Mouse (Mus musculus) embryonic facial prominence, embryonic 14.5 days (tissue): ENCODE data around the gene Tmem81. TPM values are rescaled to one million over a fixed set of nuclear protein-coding genes. Genes with fewer than 3 reads are reported as not detected.
A peak's percentile ranks its signal among the peaks of the same experiment; 100 is the strongest.

Source experiments
- ATAC-seq: fragments of 200-750 bp; cut with Nextera tagmentation; 2 replicates; pipeline ENCODE4 v1.8.0; 2017; ENCODE audit warnings: low read depth, moderate number of reproducible peaks, moderate TSS enrichment
- DNase-seq: peaks from one replicate; pipeline ENCODE4 v3.0.0-alpha.2; 2015; ENCODE audit warnings: low spot score
- H3K27ac ChIP-seq: fragments of 300-500 bp; sonication (generic); replicated peaks from 2 replicates; pipeline ENCODE4 v1.5.1; 2014; ENCODE audit warnings: low read depth, mild to moderate bottlenecking, low read length, moderate library complexity
- H3K27me3 ChIP-seq: fragments of 300-500 bp; sonication (generic); replicated peaks from 2 replicates; pipeline ENCODE4 v1.6.1; 2014; ENCODE audit warnings: low read length; ENCODE audit not compliant: control insufficient read depth, insufficient read depth
- H3K36me3 ChIP-seq: fragments of 300-500 bp; sonication (generic); 2 replicates; pipeline ENCODE4 v1.6.1; 2014; ENCODE audit warnings: low read length, mixed read lengths; ENCODE audit not compliant: control insufficient read depth, insufficient read depth
- H3K4me1 ChIP-seq: fragments of 300-500 bp; sonication (generic); 2 replicates; pipeline ENCODE4 v1.6.1; 2014; ENCODE audit warnings: antibody characterized with exemption, low read length; ENCODE audit not compliant: control insufficient read depth, insufficient read depth
- H3K4me2 ChIP-seq: fragments of 300-500 bp; sonication (generic); 2 replicates; pipeline ENCODE4 v1.6.1; 2014; ENCODE audit warnings: low read depth, mild to moderate bottlenecking, low read length, moderate library complexity, mixed read lengths
- H3K4me3 ChIP-seq: fragments of 300-500 bp; sonication (generic); 2 replicates; pipeline ENCODE4 v1.5.1; 2014; ENCODE audit warnings: low read depth, mild to moderate bottlenecking, low read length
- H3K9ac ChIP-seq: fragments of 300-500 bp; sonication (generic); 2 replicates; pipeline ENCODE4 v1.6.1; 2014; ENCODE audit warnings: low read depth, mild to moderate bottlenecking, low read length, moderate library complexity, mixed read lengths
- H3K9me3 ChIP-seq: fragments of 300-500 bp; sonication (generic); 2 replicates; pipeline ENCODE4 v1.6.1; 2016; ENCODE audit warnings: low read length; ENCODE audit not compliant: control insufficient read depth
- WGBS: fragments of 180-500 bp; shearing (Covaris S2); extraction: QIAGEN DNeasy Blood & Tissue Kit; methylation state at CpG from one replicate; pipeline ENCODE4 v1.1.7; 2014; 5-methylcytosine and 5-hydroxymethylcytosine counted together
- polyA plus RNA-seq: library from polyadenylated mRNA; unstranded; fragments of >200 nt; fragmentation: Nextera tagmentation; extraction: Ambion mirVana; gene quantifications from 2 replicates; pipeline ENCODE4 v1.2.1, GENCODE M21; 2014

Gene Tmem81
- polyA plus RNA-seq, 1 experiment from 2014 or later, result 1.8 TPM

DNA sequence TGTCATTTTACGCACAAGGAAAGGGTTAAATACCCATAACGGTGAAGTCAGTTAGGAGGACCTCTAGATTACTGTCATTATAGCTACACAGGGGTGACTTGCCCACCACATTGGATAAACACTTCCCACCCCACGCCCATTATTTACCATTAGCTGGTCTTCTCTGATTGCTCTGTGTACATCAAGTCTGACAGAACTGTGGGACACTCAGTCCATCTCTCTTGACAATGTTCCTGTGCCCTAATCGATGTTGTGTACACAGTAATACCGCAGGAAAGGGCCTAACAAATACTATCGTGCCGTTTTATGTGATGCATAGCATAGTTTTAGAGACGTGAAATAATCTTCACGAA, 29.5 kb upstream of the Tmem81 start:
- peaks cover 18% of the 10 kb centered on the region for H3K4me1 ChIP-seq
- H3K27me3 ChIP-seq, result no peaks in the 10 kb centered on the region
- H3K36me3 ChIP-seq, result no peaks in the 10 kb centered on the region
- peak overlapping the region; percentile 85 for H3K4me2 ChIP-seq
- 4% methylated on average over 9 of the region's 9 CpGs for WGBS
- peak overlapping the region; percentile 84 for H3K9ac ChIP-seq
- H3K9me3 ChIP-seq, result no peaks in the 10 kb centered on the region
- peak; percentile 7 for DNase-seq
- ATAC-seq, result peak; percentile 53
- peak overlapping the region; percentile 61 for H3K4me3 ChIP-seq
- peak overlapping the region; percentile 35 for H3K27ac ChIP-seq

DNA sequence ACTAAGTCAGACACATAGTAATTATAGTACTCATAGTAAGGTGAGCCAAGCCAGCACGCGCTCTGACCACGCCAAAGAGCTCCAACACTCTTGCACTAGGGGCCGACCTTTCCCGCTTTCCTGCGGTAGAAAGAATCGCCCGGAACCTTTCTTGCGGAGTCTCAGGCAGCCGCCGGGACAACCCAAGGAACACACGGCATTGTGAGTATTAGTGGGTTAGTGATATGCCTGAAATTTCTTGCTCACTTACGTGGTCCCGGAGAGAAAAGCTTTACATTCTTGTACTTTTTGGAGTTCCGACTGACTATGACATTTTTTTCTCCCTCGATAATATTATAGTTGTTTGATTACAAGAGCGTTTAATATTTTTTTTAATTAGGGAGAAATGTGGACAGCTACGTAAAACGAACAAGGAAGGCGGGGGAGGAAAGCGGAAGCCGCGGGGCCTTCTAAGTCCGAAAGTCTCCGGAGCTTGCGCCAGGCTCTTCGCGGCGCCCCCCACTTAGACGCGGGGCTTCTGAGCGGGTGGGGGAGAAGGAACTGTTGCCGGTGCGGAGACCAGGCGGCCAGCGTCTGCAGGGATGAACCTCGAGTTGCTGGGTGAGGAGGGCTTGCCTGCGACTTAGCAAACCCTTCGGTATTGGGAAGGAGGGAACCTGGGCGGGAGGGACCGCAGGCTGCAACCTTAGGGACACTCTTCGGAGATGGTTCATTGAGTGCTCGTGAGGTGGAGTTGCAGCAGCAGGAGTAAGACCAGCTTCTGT, 28.9 kb upstream of the Tmem81 start, which contains the start of gene Rbbp5:
Gene Rbbp5 (plus strand): TSS at position 438 of the 764 bp plus-strand sequence.
- Histone ChIP-seq H3K27me3 (no peaks in the 10 kb centered on the region), H3K4me2 (peak within 1 kb of the TSS; percentile 85), H3K9ac (peak within 1 kb of the TSS; percentile 84), H3K36me3 (no peaks in the 10 kb centered on the region), H3K27ac (peak within 1 kb of the TSS; percentile 35), H3K9me3 (no peaks in the 10 kb centered on the region), H3K4me3 (peak within 1 kb of the TSS; percentile 61), H3K4me1 (peaks cover 18% of the 10 kb centered on the region)
- WGBS, result under 1% methylated on average over 43 of the region's 43 CpGs
- peak; percentile 93 for ATAC-seq
- peak; percentile 95 for DNase-seq

DNA sequence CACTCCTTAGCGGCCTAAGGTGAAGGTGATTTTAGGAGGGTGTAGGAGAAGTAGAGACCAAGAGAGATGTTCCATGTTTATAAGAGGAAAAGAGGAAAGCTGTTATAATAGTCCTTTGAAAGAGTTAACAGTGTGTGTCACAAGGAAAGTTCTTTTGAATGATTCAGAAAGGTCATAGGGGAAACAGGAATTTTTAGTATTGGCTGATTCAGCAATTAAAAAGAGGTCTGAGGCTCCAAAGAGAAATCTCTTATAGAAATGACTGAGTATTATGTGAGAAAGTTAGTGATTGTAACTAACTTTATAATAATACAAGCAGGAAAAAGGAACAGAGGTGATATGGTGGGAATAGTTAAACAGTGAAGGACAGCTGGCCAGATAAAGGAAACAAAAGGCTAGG, 26.6 kb upstream of the Tmem81 start:
- Histone ChIP-seq H3K4me1 (peaks cover 18% of the 10 kb centered on the region), H3K27me3 (no peaks in the 10 kb centered on the region), H3K4me3 (no peak overlapping the region), H3K9ac (no peak overlapping the region), H3K36me3 (peaks cover under 1% of the 10 kb centered on the region; the same call in 1 of the 2 replicates), H3K27ac (no peak overlapping the region), H3K9me3 (no peaks in the 10 kb centered on the region), H3K4me2 (no peak overlapping the region)
- no peak for ATAC-seq
- WGBS, result 70% methylated on average over 1 of the region's 1 CpGs
- no peak for DNase-seq

DNA sequence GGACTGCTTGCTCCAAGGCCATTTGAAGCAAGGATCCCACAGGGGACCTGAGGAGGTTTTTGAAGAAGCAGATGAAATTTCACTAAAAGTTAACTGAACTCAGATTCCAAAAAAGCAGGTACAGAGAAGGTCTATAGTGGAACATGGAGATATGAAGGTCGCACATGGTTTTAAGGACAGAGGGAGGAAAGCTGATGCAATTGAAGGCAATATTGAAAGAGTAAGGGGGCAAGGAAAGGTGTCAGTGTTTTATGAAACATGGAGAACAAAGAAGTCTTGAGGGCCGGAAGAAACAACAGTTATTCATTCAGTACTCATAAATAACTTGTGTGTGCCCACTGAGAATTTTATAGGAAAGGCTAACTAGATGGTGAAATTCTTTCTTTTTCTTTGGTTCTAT, 24.4 kb upstream of the Tmem81 start:
- H3K27ac ChIP-seq, result no peak overlapping the region
- no peak overlapping the region for H3K4me2 ChIP-seq
- no peak overlapping the region for H3K9ac ChIP-seq
- peaks cover 21% of the 10 kb centered on the region for H3K36me3 ChIP-seq
- ATAC-seq, result no peak
- 95% methylated on average over 2 of the region's 2 CpGs for WGBS
- H3K27me3 ChIP-seq, result no peaks in the 10 kb centered on the region
- peaks cover 11% of the 10 kb centered on the region for H3K4me1 ChIP-seq
- no peak for DNase-seq
- H3K9me3 ChIP-seq, result no peaks in the 10 kb centered on the region
- no peak overlapping the region for H3K4me3 ChIP-seq

DNA sequence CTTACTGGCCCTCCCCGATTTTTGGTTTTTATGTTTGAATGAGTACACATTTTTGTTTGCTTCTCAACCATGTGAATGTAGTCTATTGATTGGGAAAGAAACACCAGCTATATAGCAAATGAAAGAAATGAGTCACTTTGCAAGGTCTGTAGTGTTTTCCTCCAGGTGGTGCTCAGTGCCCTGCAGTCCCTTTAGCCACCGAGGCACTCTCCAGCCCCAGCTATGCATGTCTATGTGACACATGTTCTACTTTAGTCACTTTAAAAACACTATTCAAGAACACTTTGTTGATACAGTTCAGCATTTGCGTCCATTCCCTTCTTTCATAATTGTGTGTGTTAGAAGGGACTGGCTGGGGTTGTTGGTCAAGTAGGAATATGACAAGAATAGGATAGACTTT, 22.8 kb upstream of the Tmem81 start:
- ATAC-seq, result no peak
- Histone ChIP-seq H3K27me3 (no peaks in the 10 kb centered on the region), H3K36me3 (peaks cover 33% of the 10 kb centered on the region), H3K4me1 (peaks cover 7% of the 10 kb centered on the region), H3K9ac (no peak overlapping the region), H3K9me3 (no peaks in the 10 kb centered on the region), H3K27ac (no peak overlapping the region), H3K4me2 (no peak overlapping the region), H3K4me3 (no peak overlapping the region)
- DNase-seq, result no peak
- WGBS, result 88% methylated on average over 3 of the region's 3 CpGs

DNA sequence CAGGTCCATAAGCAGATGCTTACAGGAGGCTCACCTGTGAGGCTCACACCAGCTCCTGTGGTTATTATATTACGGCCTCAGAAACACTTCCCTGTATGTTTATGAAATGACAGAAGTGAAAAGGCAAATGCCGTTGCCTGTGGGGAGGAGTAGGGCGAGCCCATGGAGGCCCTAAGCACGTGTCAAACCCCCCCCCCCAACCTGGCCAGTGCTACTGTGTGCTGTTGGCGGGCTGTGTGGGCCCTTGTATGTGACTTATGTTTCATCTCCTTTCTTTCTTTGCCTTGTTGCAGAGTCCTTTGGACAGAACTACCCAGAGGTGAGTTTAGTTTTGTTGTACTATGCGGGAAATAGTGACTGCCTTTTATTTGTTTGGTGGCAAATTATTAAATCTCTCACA, 22.3 kb upstream of the Tmem81 start:
- ATAC-seq (no peak), DNase-seq (no peak)
- Histone ChIP-seq H3K9me3 (no peaks in the 10 kb centered on the region), H3K4me2 (no peak overlapping the region), H3K27ac (no peak overlapping the region), H3K4me1 (peaks cover 2% of the 10 kb centered on the region; the same call in 1 of the 2 replicates), H3K9ac (no peak overlapping the region), H3K27me3 (no peaks in the 10 kb centered on the region), H3K4me3 (no peak overlapping the region), H3K36me3 (peaks cover 38% of the 10 kb centered on the region)
- WGBS, result 81% methylated on average over 6 of the region's 6 CpGs

DNA sequence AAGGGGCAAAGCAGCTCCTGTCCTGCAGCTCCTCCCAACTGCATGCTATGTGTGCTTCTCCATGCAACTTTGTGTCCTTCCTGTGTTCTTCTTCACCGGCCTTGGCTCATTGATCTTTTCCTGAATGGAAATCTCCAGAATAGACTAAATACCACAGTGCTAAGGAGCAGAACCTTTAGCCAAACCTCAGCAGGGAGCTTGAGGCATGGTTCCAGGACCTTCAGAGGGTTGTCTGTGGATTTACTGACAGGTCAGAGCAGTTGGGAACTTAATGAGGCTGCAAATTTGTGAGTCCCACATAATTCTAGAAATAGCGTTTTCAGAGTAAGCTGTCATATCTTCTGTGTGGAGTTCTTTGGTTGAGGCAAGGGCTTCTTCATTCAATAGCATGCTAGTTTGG, 5.5 kb upstream of the Tmem81 start:
- H3K27ac ChIP-seq, result no peak overlapping the region
- ATAC-seq (no peak), DNase-seq (no peak)
- no peak overlapping the region for H3K4me2 ChIP-seq
- 98% methylated on average over 2 of the region's 2 CpGs for WGBS
- H3K36me3 ChIP-seq, result peaks cover 93% of the 10 kb centered on the region
- H3K27me3 ChIP-seq, result no peaks in the 10 kb centered on the region
- no peak overlapping the region for H3K9ac ChIP-seq
- H3K4me3 ChIP-seq, result no peak overlapping the region
- H3K9me3 ChIP-seq, result no peaks in the 10 kb centered on the region
- no peaks in the 10 kb centered on the region for H3K4me1 ChIP-seq

DNA sequence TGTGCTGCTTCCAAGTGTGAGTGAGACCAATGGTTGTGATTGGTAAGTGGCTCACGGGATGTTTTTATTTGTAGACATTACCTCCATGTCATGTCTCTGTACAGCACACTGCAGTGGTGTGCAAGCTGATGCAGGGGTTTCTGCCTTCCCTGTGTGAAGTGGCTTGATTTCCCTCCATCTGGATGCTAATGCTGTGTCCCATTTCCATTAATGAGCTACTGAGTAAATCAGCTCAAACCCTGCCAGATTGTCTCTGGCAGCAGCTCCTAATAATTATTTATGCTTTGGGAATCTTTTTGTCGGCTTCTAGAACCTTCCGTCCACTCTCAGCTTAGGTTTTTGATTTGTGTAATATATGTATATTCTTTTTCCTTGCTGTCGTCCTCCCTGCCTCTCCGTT, 875 bp upstream of the Tmem81 start:
- ATAC-seq, result no peak
- Histone ChIP-seq H3K36me3 (peaks cover 77% of the 10 kb centered on the region), H3K27me3 (no peaks in the 10 kb centered on the region), H3K4me3 (no peak overlapping the region), H3K4me1 (no peaks in the 10 kb centered on the region), H3K9me3 (no peaks in the 10 kb centered on the region), H3K9ac (no peak overlapping the region), H3K4me2 (no peak overlapping the region), H3K27ac (no peak overlapping the region)
- 88% methylated on average over 5 of the region's 5 CpGs for WGBS
- no peak for DNase-seq

DNA sequence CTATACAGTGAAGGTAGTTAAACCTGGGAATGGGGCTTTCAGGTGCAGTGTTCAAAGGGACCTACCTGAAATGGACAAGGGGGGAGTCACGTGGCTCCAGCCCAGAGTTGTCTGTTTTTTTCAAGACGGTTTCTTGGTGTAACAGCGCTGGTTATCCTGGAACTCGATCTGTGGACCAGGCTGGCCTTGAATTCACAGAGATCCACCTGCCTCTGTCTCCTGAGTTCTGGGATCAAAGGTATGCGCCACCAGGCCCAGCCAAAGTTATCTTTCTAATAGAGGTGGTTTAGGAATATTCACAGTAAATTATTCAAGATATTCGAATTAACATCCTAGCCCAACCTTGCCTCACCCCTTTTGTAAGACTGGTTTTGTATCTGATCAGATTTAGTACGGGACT, 626 bp downstream of the Tmem81 start:
- DNase-seq (no peak), ATAC-seq (no peak)
- 93% methylated on average over 7 of the region's 7 CpGs for WGBS
- Histone ChIP-seq H3K4me1 (no peaks in the 10 kb centered on the region), H3K4me2 (no peak overlapping the region), H3K27me3 (no peaks in the 10 kb centered on the region), H3K9me3 (no peaks in the 10 kb centered on the region), H3K4me3 (no peak overlapping the region), H3K9ac (no peak overlapping the region), H3K27ac (no peak overlapping the region), H3K36me3 (peaks cover 64% of the 10 kb centered on the region)
